Mouse (Mus musculus): Measurements from ENCODE around the gene Tfcp2l1. TPM values are rescaled to one million over a fixed set of nuclear protein-coding genes. Genes with fewer than 3 reads are reported as not detected.

Tfcp2l1 gene
- polyA plus RNA-seq, 1 experiment from 2014 or later, result 0.62 TPM

DNA sequence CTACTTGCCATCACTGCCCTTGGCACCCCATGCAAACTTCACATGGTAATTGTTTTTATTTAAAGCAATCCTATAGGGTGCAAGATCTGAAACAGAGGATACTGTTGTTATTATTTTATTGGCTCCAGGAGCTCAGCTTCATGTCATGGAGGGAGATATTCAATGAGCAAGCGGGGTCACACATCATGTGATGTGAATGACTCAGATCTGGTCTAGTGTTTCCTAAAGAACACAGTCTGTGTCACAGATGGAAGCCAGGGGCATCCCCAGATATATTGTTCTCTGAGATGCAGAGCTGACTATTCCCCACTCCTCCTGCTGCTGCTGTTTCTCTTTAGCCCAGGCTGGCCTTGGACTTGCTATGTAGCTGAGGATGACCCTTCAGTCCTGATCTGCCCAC is 72.2 kb downstream of the Tfcp2l1 start:
- Histone ChIP-seq H3K27me3 (ENCODE audit: control insufficient read depth, insufficient read depth, low read length) (no peaks in the 10 kb centered on the region), H3K4me2 (ENCODE audit: low read depth, low read length) (no peak overlapping the region), H3K9me3 (replicated peaks; ENCODE audit: control insufficient read depth, low read length) (no peaks in the 10 kb centered on the region), H3K4me3 (ENCODE audit: low read length) (no peak overlapping the region), H3K4me1 (ENCODE audit: control insufficient read depth, insufficient read depth, low read length) (no peaks in the 10 kb centered on the region), H3K36me3 (ENCODE audit: control insufficient read depth, insufficient read depth) (no peaks in the 10 kb centered on the region), H3K27ac (ENCODE audit: low read length) (no peak overlapping the region), H3K9ac (ENCODE audit: low read length) (no peak overlapping the region)
- ATAC-seq (replicated peaks; ENCODE audit: extremely low read depth, insufficient read depth, low FRiP score), result no peak
- 86% methylated on average over 1 of the region's 1 CpGs for WGBS

- no peaks in the 10 kb centered on the region for H3K27me3 ChIP-seq (ENCODE audit: control insufficient read depth, insufficient read depth, low read length)
- no peak overlapping the region for H3K4me2 ChIP-seq (ENCODE audit: low read depth, low read length)
- 0 out of 2 replicates have a peak, but pooled peaks cover 2% of the 10 kb centered on the region for H3K9me3 ChIP-seq (replicated peaks; ENCODE audit: control insufficient read depth, low read length)
- no peak overlapping the region for H3K9ac ChIP-seq (ENCODE audit: low read length)
- H3K27ac ChIP-seq (ENCODE audit: low read length), result no peak overlapping the region
- no peaks in the 10 kb centered on the region for H3K36me3 ChIP-seq (ENCODE audit: control insufficient read depth, insufficient read depth)
- WGBS, result 61% methylated on average over 4 of the region's 4 CpGs
- no peak overlapping the region for H3K4me3 ChIP-seq (ENCODE audit: low read length)
- H3K4me1 ChIP-seq (ENCODE audit: control insufficient read depth, insufficient read depth, low read length), result no peaks in the 10 kb centered on the region
- ATAC-seq (replicated peaks; ENCODE audit: extremely low read depth, insufficient read depth, low FRiP score), result no peak
Measured at GRCm38 (mm10) chr1:118711606-118712005, 83.9 kb downstream of the Tfcp2l1 start.

- Histone ChIP-seq H3K36me3 (ENCODE audit: control insufficient read depth, insufficient read depth) (no peaks in the 10 kb centered on the region), H3K4me1 (ENCODE audit: control insufficient read depth, insufficient read depth, low read length) (no peaks in the 10 kb centered on the region), H3K9me3 (replicated peaks; ENCODE audit: control insufficient read depth, low read length) (0 out of 2 replicates have a peak, but pooled peaks cover 2% of the 10 kb centered on the region), H3K27ac (ENCODE audit: low read length) (no peak overlapping the region), H3K9ac (ENCODE audit: low read length) (no peak overlapping the region), H3K27me3 (ENCODE audit: control insufficient read depth, insufficient read depth, low read length) (no peaks in the 10 kb centered on the region), H3K4me3 (ENCODE audit: low read length) (no peak overlapping the region), H3K4me2 (ENCODE audit: low read depth, low read length) (no peak overlapping the region)
- 52% methylated on average over 1 of the region's 1 CpGs for WGBS
- ATAC-seq (replicated peaks; ENCODE audit: extremely low read depth, insufficient read depth, low FRiP score), result no peak
Measured at GRCm38 (mm10) chr1:118716225-118716624, 88.5 kb downstream of the Tfcp2l1 start.

DNA sequence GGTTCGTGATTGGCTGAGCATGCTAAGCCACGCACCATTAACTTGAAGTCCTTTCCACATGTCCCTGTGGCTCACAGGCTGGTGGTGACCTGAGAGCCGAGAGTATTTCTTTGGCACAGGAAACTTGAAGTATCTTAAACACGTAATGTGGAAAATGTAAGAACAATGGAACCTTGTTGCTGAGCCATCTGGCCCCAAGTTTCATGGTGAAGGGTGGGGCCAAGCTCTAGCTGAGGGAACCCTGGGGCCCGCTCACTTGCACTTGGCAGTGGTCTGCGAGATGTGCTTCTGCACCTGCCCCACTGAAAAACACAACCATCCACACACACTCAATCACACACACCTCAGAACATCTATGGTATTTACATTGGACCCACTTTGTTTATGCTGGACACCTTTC is 90.3 kb downstream of the Tfcp2l1 start:
- no peaks in the 10 kb centered on the region for H3K27me3 ChIP-seq (ENCODE audit: control insufficient read depth, insufficient read depth, low read length)
- peaks cover 4% of the 10 kb centered on the region; the same call in 1 of the 2 replicates for H3K9me3 ChIP-seq (replicated peaks; ENCODE audit: control insufficient read depth, low read length)
- no peaks in the 10 kb centered on the region for H3K36me3 ChIP-seq (ENCODE audit: control insufficient read depth, insufficient read depth)
- H3K9ac ChIP-seq (ENCODE audit: low read length), result no peak overlapping the region
- H3K27ac ChIP-seq (ENCODE audit: low read length), result no peak overlapping the region
- WGBS, result 77% methylated on average over 6 of the region's 6 CpGs
- H3K4me2 ChIP-seq (ENCODE audit: low read depth, low read length), result no peak overlapping the region
- H3K4me3 ChIP-seq (ENCODE audit: low read length), result no peak overlapping the region
- H3K4me1 ChIP-seq (ENCODE audit: control insufficient read depth, insufficient read depth, low read length), result no peaks in the 10 kb centered on the region
- ATAC-seq (replicated peaks; ENCODE audit: extremely low read depth, insufficient read depth, low FRiP score), result no peak

GRCm38 (mm10) chr1:118719699-118720098 is 92.0 kb downstream of the Tfcp2l1 start:
- no peak overlapping the region for H3K27ac ChIP-seq (ENCODE audit: low read length)
- WGBS, result 82% methylated on average over 2 of the region's 2 CpGs
- no peak overlapping the region for H3K9ac ChIP-seq (ENCODE audit: low read length)
- no peak overlapping the region for H3K4me3 ChIP-seq (ENCODE audit: low read length)
- peaks cover 3% of the 10 kb centered on the region; the same call in 1 of the 2 replicates for H3K9me3 ChIP-seq (replicated peaks; ENCODE audit: control insufficient read depth, low read length)
- ATAC-seq (replicated peaks; ENCODE audit: extremely low read depth, insufficient read depth, low FRiP score), result no peak
- no peak overlapping the region for H3K4me2 ChIP-seq (ENCODE audit: low read depth, low read length)
- no peaks in the 10 kb centered on the region for H3K4me1 ChIP-seq (ENCODE audit: control insufficient read depth, insufficient read depth, low read length)
- H3K36me3 ChIP-seq (ENCODE audit: control insufficient read depth, insufficient read depth), result no peaks in the 10 kb centered on the region
- no peaks in the 10 kb centered on the region for H3K27me3 ChIP-seq (ENCODE audit: control insufficient read depth, insufficient read depth, low read length)

DNA sequence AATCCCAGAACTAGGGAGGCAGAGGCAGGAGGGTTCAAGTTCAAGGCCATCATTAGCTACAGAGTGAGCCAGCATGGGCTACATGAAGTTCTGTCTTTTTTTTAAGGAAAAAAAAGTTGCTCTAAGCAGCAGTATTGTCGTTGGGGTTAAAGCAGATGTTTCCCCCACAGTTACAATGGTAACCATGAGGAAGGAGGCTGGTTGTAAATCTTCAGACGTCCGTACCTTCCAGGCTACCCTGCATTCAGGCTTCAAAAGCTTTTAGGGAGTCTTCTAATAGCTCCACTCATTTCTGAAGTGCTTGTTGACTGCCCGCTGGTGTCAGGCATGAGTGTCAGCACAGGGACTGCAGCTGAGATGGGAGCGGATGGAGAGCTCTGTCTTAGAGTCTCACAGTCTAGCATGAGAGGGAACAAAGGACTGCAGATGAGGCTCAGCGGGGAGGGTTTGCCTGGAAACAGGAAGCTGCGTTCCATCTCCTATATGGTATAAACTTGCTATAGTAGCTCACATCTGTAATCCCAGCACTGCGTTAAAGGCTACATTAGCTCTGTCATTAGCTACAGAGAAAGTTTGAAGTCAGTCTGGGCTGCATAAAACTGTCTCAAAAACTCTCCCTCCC is 92.8 kb downstream of the Tfcp2l1 start:
- ATAC-seq (replicated peaks; ENCODE audit: extremely low read depth, insufficient read depth, low FRiP score), result peak; percentile 18; the same call in 1 of the 2 replicates
- no peak overlapping the region for H3K4me3 ChIP-seq (ENCODE audit: low read length)
- 36% methylated on average over 8 of the region's 8 CpGs for WGBS
- H3K9ac ChIP-seq (ENCODE audit: low read length), result no peak overlapping the region
- H3K27ac ChIP-seq (ENCODE audit: low read length), result no peak overlapping the region
- no peak overlapping the region for H3K4me2 ChIP-seq (ENCODE audit: low read depth, low read length)
- no peaks in the 10 kb centered on the region for H3K27me3 ChIP-seq (ENCODE audit: control insufficient read depth, insufficient read depth, low read length)
- no peaks in the 10 kb centered on the region for H3K36me3 ChIP-seq (ENCODE audit: control insufficient read depth, insufficient read depth)
- H3K9me3 ChIP-seq (replicated peaks; ENCODE audit: control insufficient read depth, low read length), result peaks cover 3% of the 10 kb centered on the region; the same call in 1 of the 2 replicates
- H3K4me1 ChIP-seq (ENCODE audit: control insufficient read depth, insufficient read depth, low read length), result no peaks in the 10 kb centered on the region

- no peak for ATAC-seq (replicated peaks; ENCODE audit: extremely low read depth, insufficient read depth, low FRiP score)
- Histone ChIP-seq H3K4me2 (ENCODE audit: low read depth, low read length) (no peak overlapping the region), H3K4me1 (ENCODE audit: control insufficient read depth, insufficient read depth, low read length) (no peaks in the 10 kb centered on the region), H3K9ac (ENCODE audit: low read length) (no peak overlapping the region), H3K36me3 (ENCODE audit: control insufficient read depth, insufficient read depth) (no peaks in the 10 kb centered on the region), H3K27me3 (ENCODE audit: control insufficient read depth, insufficient read depth, low read length) (no peaks in the 10 kb centered on the region), H3K27ac (ENCODE audit: low read length) (no peak overlapping the region), H3K4me3 (ENCODE audit: low read length) (no peak overlapping the region), H3K9me3 (replicated peaks; ENCODE audit: control insufficient read depth, low read length) (peaks cover 1% of the 10 kb centered on the region; the same call in 1 of the 2 replicates)
- 82% methylated on average over 4 of the region's 4 CpGs for WGBS
Measured at GRCm38 (mm10) chr1:118727075-118727474, 99.3 kb downstream of the Tfcp2l1 start.

- no peaks in the 10 kb centered on the region for H3K4me1 ChIP-seq (ENCODE audit: control insufficient read depth, insufficient read depth, low read length)
- no peak overlapping the region for H3K9ac ChIP-seq (ENCODE audit: low read length)
- H3K4me2 ChIP-seq (ENCODE audit: low read depth, low read length), result no peak overlapping the region
- H3K27ac ChIP-seq (ENCODE audit: low read length), result no peak overlapping the region
- no peak overlapping the region for H3K4me3 ChIP-seq (ENCODE audit: low read length)
- no peak for ATAC-seq (replicated peaks; ENCODE audit: extremely low read depth, insufficient read depth, low FRiP score)
- no peaks in the 10 kb centered on the region for H3K9me3 ChIP-seq (replicated peaks; ENCODE audit: control insufficient read depth, low read length)
- no peaks in the 10 kb centered on the region for H3K27me3 ChIP-seq (ENCODE audit: control insufficient read depth, insufficient read depth, low read length)
- H3K36me3 ChIP-seq (ENCODE audit: control insufficient read depth, insufficient read depth), result no peaks in the 10 kb centered on the region
Measured at GRCm38 (mm10) chr1:118728796-118729195, 101.1 kb downstream of the Tfcp2l1 start.
